Mouse (Mus musculus): ENCODE data around the gene Axl. TPM values are rescaled to one million over a fixed set of nuclear protein-coding genes. Genes with fewer than 3 reads are reported as not detected.
A peak's percentile ranks its signal among the peaks of the same experiment; 100 is the strongest.
"Not testable (repeated sequence)": the region's sequence is repeated elsewhere in the genome, so short reads cannot be mapped to it uniquely, and the experiment has no call there.

Axl gene
- polyA plus RNA-seq, 1 experiment from 2014 or later = 16.7 TPM

DNA sequence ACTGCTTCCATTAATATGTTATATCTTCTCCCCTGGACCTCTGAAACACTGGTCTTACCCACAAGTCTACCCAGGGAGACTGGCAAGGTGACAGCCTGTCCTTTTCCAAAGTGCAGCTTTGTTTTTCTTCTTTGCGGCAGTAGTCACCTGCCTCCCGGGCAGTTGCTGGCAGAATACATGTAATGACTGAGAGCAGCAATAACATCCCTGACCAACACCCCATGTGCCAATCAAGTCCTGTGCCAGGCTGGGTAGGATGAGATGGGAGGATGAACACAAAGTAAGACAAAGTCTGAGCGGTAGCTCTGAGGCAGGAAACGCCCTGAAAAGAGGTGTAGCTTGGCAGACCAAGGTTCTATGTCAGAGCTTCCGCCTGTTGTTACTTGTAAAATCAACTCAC, 60.7 kb downstream of the Axl start:
- no peak overlapping the region for H3K27ac ChIP-seq (ENCODE audit: low read depth, low read length)
- no peak overlapping the region for H3K9ac ChIP-seq (ENCODE audit: low read length)
- H3K4me3 ChIP-seq (ENCODE audit: low read depth, low read length) = no peak overlapping the region
- WGBS = 95% methylated on average over 5 of the region's 5 CpGs
- DNase-seq (ENCODE audit: low spot score) = no peak
- H3K9me3 ChIP-seq (replicated peaks; ENCODE audit: control insufficient read depth, low read length) = no peaks in the 10 kb centered on the region
- H3K27me3 ChIP-seq (replicated peaks; ENCODE audit: control insufficient read depth, insufficient read depth, low read length) = no peaks in the 10 kb centered on the region
- no peak overlapping the region for H3K4me2 ChIP-seq (ENCODE audit: low read length)
- peaks cover 100% of the 10 kb centered on the region for H3K36me3 ChIP-seq (ENCODE audit: control insufficient read depth, insufficient read depth, low read length)
- no peaks in the 10 kb centered on the region for H3K4me1 ChIP-seq (ENCODE audit: control insufficient read depth, insufficient read depth, low read length)
- ATAC-seq = no peak

DNA sequence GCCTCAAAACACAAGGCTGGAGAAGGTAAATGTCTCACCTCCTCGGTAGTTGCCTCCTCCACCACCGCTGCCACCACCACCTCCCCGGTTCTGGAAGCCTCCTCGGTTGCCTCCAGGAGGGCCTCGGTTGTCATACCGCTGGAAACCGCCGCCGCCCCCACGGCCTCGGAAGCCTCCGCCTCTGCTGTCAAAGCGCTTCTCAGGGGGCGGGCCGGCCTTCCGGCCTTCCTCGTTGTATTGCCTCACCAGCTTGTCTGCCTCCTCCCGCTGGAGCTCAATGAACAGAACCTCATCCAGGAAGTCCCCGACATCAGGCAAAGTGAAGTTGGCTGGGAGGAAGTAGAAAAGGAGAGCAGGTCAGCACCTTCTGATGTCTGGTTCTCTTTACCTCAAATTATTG, 62.6 kb downstream of the Axl start:
- H3K9ac ChIP-seq (ENCODE audit: low read length) = no peak overlapping the region
- H3K27me3 ChIP-seq (replicated peaks; ENCODE audit: control insufficient read depth, insufficient read depth, low read length) = no peaks in the 10 kb centered on the region
- H3K4me1 ChIP-seq (ENCODE audit: control insufficient read depth, insufficient read depth, low read length) = no peaks in the 10 kb centered on the region
- H3K36me3 ChIP-seq (ENCODE audit: control insufficient read depth, insufficient read depth, low read length) = peaks cover 97% of the 10 kb centered on the region
- no peak overlapping the region for H3K4me2 ChIP-seq (ENCODE audit: low read length)
- DNase-seq (ENCODE audit: low spot score) (no peak), ATAC-seq (no peak)
- no peak overlapping the region for H3K4me3 ChIP-seq (ENCODE audit: low read depth, low read length)
- H3K27ac ChIP-seq (ENCODE audit: low read depth, low read length) = no peak overlapping the region
- H3K9me3 ChIP-seq (replicated peaks; ENCODE audit: control insufficient read depth, low read length) = no peaks in the 10 kb centered on the region
- 82% methylated on average over 19 of the region's 19 CpGs for WGBS

DNA sequence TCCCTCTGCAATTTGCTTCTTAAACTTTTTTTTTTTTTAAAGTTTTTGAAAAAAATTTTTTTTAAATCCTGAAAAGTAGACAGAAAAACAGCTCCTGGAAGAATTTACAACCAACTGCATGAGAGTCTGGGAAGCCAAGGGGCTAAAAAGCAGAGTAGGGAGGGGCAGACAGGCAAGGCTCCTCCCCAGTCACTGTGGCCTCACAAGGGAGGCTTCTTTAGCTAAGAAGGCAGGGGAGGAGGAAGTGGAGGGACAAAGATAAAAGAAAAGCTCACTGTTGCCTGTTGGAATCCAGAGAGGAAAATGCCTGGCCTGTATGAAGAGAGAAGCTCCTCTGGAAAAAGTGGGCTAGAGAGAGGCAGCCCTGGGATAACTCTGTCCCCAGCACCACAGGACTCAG, 66.7 kb downstream of the Axl start:
- DNase-seq (ENCODE audit: low spot score); H3K4me3 ChIP-seq (ENCODE audit: low read depth, low read length); ATAC-seq; H3K27me3 ChIP-seq (replicated peaks; ENCODE audit: control insufficient read depth, insufficient read depth, low read length); H3K9ac ChIP-seq (ENCODE audit: low read length); H3K27ac ChIP-seq (ENCODE audit: low read depth, low read length); H3K9me3 ChIP-seq (replicated peaks; ENCODE audit: control insufficient read depth, low read length); H3K4me1 ChIP-seq (ENCODE audit: control insufficient read depth, insufficient read depth, low read length); H3K4me2 ChIP-seq (ENCODE audit: low read length): not testable (repeated sequence)
- peaks cover 67% of the 10 kb centered on the region for H3K36me3 ChIP-seq (ENCODE audit: control insufficient read depth, insufficient read depth, low read length)

DNA sequence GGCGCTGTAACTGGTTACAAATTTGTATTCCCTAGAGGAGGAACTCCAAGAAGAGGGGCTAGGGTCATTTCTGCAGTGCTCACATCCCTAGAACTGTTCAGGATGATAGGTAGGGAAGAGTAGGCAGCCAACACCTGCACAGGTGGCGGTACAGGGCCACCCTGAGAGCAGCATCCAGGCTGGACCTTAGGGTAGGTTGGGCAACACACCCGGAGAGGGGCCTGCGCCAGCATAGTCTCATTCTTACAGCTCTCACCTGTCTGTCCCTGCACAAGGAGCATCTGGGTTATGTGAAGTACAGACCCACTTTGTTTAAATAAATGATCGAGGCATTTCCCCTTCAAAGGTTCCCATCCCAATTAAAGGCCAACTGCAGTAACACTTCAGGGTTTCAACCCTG, 67.7 kb downstream of the Axl start:
- Histone ChIP-seq H3K27me3 (replicated peaks; ENCODE audit: control insufficient read depth, insufficient read depth, low read length) (no peaks in the 10 kb centered on the region), H3K27ac (ENCODE audit: low read depth, low read length) (no peak overlapping the region), H3K4me3 (ENCODE audit: low read depth, low read length) (no peak overlapping the region), H3K36me3 (ENCODE audit: control insufficient read depth, insufficient read depth, low read length) (peaks cover 65% of the 10 kb centered on the region), H3K4me1 (ENCODE audit: control insufficient read depth, insufficient read depth, low read length) (peaks cover 9% of the 10 kb centered on the region), H3K9me3 (replicated peaks; ENCODE audit: control insufficient read depth, low read length) (no peaks in the 10 kb centered on the region), H3K9ac (ENCODE audit: low read length) (no peak overlapping the region), H3K4me2 (ENCODE audit: low read length) (no peak overlapping the region)
- 90% methylated on average over 5 of the region's 5 CpGs for WGBS
- ATAC-seq (no peak), DNase-seq (ENCODE audit: low spot score) (no peak)

DNA sequence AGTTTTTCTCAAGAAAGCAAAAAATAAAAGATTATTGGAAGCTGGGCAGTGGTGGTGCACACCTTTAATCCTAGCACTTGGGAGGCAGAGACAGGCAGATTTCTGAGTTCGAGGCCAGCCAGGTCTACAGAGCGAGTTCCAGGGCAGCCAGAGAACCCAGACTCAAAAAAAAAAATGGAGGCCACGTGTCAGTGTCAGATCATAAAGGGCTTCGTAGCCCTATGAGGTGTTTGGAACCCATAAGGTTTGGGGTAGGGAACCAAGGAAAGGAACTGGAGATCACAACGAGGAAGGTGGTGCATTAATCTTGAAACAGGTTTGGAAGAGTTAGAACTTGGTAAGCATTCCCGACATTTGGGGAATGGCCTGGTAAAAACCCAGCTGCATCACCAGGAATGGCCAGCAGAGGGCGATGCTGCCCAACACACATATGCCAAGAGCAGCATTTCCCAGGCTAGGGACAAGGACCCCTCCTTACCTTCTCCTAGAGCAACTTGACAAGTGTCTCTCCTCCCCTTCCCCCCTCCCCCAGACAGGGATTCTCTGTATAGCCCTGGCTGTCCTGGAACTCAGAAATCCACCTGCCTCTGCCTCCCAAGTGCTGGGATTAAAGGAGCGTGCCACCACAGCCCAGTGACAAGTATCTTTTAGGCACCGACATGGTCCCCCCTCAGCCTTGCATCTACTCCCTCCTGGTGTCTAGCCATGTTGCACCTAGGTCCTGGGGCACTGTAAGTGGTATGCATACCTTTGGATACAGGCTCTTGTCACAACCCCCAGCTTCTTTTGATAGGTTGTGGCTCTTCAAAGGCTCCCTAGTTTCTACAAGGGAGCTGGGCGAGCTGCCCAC, 68.5 kb downstream of the Axl start:
- H3K9me3 ChIP-seq (replicated peaks; ENCODE audit: control insufficient read depth, low read length) = no peaks in the 10 kb centered on the region
- no peaks in the 10 kb centered on the region for H3K27me3 ChIP-seq (replicated peaks; ENCODE audit: control insufficient read depth, insufficient read depth, low read length)
- H3K9ac ChIP-seq (ENCODE audit: low read length) = no peak overlapping the region
- H3K4me3 ChIP-seq (ENCODE audit: low read depth, low read length) = no peak overlapping the region
- WGBS = 63% methylated on average over 10 of the region's 10 CpGs
- peaks cover 65% of the 10 kb centered on the region for H3K36me3 ChIP-seq (ENCODE audit: control insufficient read depth, insufficient read depth, low read length)
- DNase-seq (ENCODE audit: low spot score) (peak; percentile 74), ATAC-seq (peak; percentile 23)
- H3K27ac ChIP-seq (ENCODE audit: low read depth, low read length) = no peak overlapping the region
- no peak overlapping the region for H3K4me2 ChIP-seq (ENCODE audit: low read length)
- H3K4me1 ChIP-seq (ENCODE audit: control insufficient read depth, insufficient read depth, low read length) = peaks cover 9% of the 10 kb centered on the region

DNA sequence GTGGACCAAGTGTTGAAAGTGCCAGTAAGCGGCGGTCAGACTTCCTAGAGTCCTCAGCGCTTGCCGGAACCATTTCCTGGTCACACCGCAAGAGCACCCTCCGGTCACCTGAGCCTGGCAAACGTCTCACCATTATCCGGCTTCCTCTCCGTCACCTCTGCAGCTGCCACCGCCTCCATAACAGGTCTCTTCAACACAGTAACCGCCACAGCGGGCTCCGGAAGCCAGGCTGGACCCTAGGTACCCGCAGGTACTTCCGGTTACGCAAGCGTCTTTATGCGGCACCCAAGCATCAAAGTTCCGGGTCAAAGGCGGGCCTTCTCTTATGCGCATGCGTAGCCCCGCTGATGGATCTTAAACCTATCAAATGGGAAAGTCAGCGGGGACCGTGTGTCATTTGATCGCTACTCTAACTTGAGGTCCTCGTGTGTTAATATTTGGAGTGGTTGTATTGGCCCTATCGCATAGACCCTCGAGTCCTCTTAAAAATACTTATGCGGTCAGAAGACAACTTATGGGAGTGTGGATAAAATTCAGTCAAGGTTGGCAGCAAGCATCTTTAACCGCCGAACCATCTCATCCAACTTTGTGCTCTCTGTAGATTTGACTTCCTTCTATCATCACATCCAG, 69.6 kb downstream of the Axl start, which contains the start of gene Ccdc97:
TSS of gene Ccdc97 (minus strand) at position 301 of the 630 bp plus-strand sequence.
- H3K27me3 ChIP-seq (replicated peaks; ENCODE audit: control insufficient read depth, insufficient read depth, low read length) = no peaks in the 10 kb centered on the region
- H3K4me2 ChIP-seq (ENCODE audit: low read length) = peak within 1 kb of the TSS; percentile 90
- WGBS = 6% methylated on average over 32 of the region's 32 CpGs
- no peaks in the 10 kb centered on the region for H3K9me3 ChIP-seq (replicated peaks; ENCODE audit: control insufficient read depth, low read length)
- ATAC-seq = peak; percentile 91
- peak; percentile 98 for DNase-seq (ENCODE audit: low spot score)
- peaks cover 65% of the 10 kb centered on the region for H3K36me3 ChIP-seq (ENCODE audit: control insufficient read depth, insufficient read depth, low read length)
- H3K4me1 ChIP-seq (ENCODE audit: control insufficient read depth, insufficient read depth, low read length) = peaks cover 9% of the 10 kb centered on the region
- H3K4me3 ChIP-seq (ENCODE audit: low read depth, low read length) = peak within 1 kb of the TSS; percentile 71
- peak within 1 kb of the TSS; percentile 55; the same call in 1 of the 2 replicates for H3K27ac ChIP-seq (ENCODE audit: low read depth, low read length)
- peak within 1 kb of the TSS; percentile 79 for H3K9ac ChIP-seq (ENCODE audit: low read length)

DNA sequence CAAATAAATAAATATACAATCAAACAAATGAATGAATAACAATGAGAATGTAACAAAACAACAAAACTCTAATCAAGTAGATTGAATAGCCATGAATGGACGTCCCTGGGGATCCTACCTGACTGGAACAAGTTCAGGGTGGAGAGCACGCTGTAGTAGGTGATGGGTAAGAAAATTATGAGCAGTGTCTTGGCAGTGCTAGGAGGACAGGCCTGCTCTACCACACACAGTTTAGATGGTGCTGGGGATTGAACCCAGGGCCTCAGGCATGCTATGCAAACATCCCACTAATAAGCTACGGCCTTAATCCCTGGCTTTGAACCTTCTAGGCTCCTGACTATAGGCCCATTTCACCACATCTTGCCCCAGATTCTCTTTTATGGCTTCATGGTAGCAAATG, 71.0 kb downstream of the Axl start:
- H3K4me3 ChIP-seq (ENCODE audit: low read depth, low read length) = no peak overlapping the region
- H3K4me1 ChIP-seq (ENCODE audit: control insufficient read depth, insufficient read depth, low read length) = peaks cover 9% of the 10 kb centered on the region
- no peak overlapping the region for H3K27ac ChIP-seq (ENCODE audit: low read depth, low read length)
- no peak for ATAC-seq
- DNase-seq (ENCODE audit: low spot score) = no peak
- H3K36me3 ChIP-seq (ENCODE audit: control insufficient read depth, insufficient read depth, low read length) = peaks cover 65% of the 10 kb centered on the region
- no peaks in the 10 kb centered on the region for H3K9me3 ChIP-seq (replicated peaks; ENCODE audit: control insufficient read depth, low read length)
- H3K9ac ChIP-seq (ENCODE audit: low read length) = no peak overlapping the region
- no peaks in the 10 kb centered on the region for H3K27me3 ChIP-seq (replicated peaks; ENCODE audit: control insufficient read depth, insufficient read depth, low read length)
- peak overlapping the region; percentile 90; the same call in 1 of the 2 replicates for H3K4me2 ChIP-seq (ENCODE audit: low read length)
- 93% methylated on average over 3 of the region's 3 CpGs for WGBS

DNA sequence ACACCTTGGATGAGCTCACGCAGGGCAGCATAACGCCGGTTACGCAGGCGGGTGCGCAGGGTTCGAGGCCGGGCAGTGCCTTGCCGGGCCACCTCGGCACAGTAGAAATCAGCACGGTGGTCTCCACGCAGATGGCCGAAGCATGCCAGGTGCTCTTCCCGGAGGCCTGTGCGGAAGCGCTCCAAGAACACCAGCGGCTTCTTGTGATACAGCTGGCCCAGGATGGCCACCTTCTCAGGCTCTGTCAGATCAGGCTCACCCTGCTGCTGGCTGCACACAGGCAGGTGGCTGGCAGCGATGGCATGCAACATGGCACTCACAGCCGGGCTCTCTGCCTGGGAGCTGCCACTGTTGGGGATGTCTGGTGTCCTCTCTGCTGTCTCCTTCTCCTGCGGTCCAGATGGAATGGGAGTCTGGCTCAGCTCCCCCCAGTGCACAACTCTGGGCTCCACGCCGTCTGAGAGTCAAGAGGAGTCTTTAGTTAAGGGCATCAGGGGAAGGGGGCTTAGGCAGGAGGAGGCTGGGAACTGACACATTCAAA, 72.7 kb downstream of the Axl start:
- no peak overlapping the region for H3K4me3 ChIP-seq (ENCODE audit: low read depth, low read length)
- no peak for ATAC-seq
- no peak for DNase-seq (ENCODE audit: low spot score)
- peaks cover 57% of the 10 kb centered on the region for H3K36me3 ChIP-seq (ENCODE audit: control insufficient read depth, insufficient read depth, low read length)
- no peaks in the 10 kb centered on the region for H3K27me3 ChIP-seq (replicated peaks; ENCODE audit: control insufficient read depth, insufficient read depth, low read length)
- no peak overlapping the region for H3K27ac ChIP-seq (ENCODE audit: low read depth, low read length)
- H3K9me3 ChIP-seq (replicated peaks; ENCODE audit: control insufficient read depth, low read length) = no peaks in the 10 kb centered on the region
- H3K4me2 ChIP-seq (ENCODE audit: low read length) = no peak overlapping the region
- WGBS = 94% methylated on average over 22 of the region's 22 CpGs
- no peak overlapping the region for H3K9ac ChIP-seq (ENCODE audit: low read length)
- H3K4me1 ChIP-seq (ENCODE audit: control insufficient read depth, insufficient read depth, low read length) = peaks cover 9% of the 10 kb centered on the region

DNA sequence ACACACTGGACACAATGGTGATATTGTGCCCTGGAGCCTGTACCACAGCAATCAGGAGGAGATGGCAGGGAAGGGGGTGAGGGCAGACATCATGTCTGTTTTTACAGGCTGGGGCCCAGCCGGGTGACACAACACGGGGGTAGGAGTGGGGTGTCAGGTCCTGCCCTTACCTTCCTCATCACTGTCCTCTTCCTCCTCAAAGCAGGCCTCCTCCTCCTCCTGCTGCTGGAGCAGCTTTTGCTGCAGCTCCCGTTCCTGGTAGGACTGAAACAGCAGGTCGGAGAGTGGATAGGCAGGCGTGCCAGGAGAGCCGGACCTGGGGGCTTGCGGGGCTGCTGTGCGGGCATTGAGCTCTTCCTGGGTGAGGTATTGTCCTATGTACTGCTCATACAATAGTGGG, 73.9 kb downstream of the Axl start:
- Histone ChIP-seq H3K27ac (ENCODE audit: low read depth, low read length) (no peak overlapping the region), H3K9me3 (replicated peaks; ENCODE audit: control insufficient read depth, low read length) (no peaks in the 10 kb centered on the region), H3K4me3 (ENCODE audit: low read depth, low read length) (no peak overlapping the region), H3K4me1 (ENCODE audit: control insufficient read depth, insufficient read depth, low read length) (peaks cover 12% of the 10 kb centered on the region), H3K27me3 (replicated peaks; ENCODE audit: control insufficient read depth, insufficient read depth, low read length) (no peaks in the 10 kb centered on the region), H3K36me3 (ENCODE audit: control insufficient read depth, insufficient read depth, low read length) (peaks cover 49% of the 10 kb centered on the region), H3K9ac (ENCODE audit: low read length) (no peak overlapping the region), H3K4me2 (ENCODE audit: low read length) (no peak overlapping the region)
- ATAC-seq (no peak), DNase-seq (ENCODE audit: low spot score) (no peak)
- 93% methylated on average over 8 of the region's 8 CpGs for WGBS

Data from forebrain, embryonic 14.5 days (tissue).